Mouse (Mus musculus) hematopoietic stem cell, adult 5-6 weeks (primary cell): ENCODE results near the gene Mrps6. TPM values are rescaled to one million over a fixed set of nuclear protein-coding genes. Genes with fewer than 3 reads are reported as not detected.

ENCODE experiments used
- ATAC-seq, 2 experiments: fragments of 125-278 bp in 1 of 2; replicated peaks in 1 of 2; 2 replicates each; pipeline ENCODE4 v1.8.0; 2016 to 2017; ENCODE audit warnings: inconsistent platforms in 2 of 2, mild to moderate bottlenecking in 2 of 2, moderate number of reproducible peaks in 2 of 2, low read depth in 1 of 2, moderate TSS enrichment in 1 of 2; ENCODE audit not compliant: low FRiP score in 2 of 2, poor library complexity in 2 of 2, severe bottlenecking in 2 of 2, insufficient read depth in 1 of 2, low TSS enrichment in 1 of 2
- total RNA-seq: library from RNA; stranded (forward); fragments of 172-1452, 232-1000 nt; gene quantifications from 2 replicates; pipeline ENCODE4 v1.2.3, GENCODE M21; 2017

Gene Mrps6
- total RNA-seq, 1 experiment from 2014 or later: 24.9 TPM

DNA sequence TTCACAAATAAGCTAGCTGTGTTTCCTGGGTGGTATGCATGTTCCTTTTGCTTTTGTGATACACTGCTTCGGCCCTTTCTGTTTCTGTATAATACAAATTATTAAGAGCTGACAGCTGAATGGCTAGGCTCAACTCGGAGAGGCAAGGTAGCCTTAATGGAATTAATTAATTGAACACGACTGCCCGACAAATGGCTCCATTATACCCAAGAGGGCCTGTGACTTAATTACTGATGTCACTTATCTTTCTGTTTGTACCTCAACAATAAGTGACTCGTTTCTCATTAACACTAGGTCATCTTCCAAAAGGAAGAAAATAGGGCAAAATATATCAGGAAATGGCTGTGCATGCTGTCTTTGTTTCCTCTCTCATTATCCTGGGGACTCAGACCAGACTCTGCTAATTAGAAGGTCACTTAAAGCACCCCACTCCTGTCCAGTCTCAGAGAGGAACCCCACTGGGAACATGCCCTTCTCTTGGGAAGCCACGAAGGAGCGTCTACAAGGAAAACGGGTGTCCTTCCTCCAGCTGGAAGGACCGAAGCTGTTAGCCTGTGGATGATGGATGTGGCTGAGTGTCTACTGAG lies 84.4 kb downstream of the Mrps6 start:
- no peak for ATAC-seq

GRCm38 (mm10) chr16:92147631-92148366 lies 89.7 kb downstream of the Mrps6 start:
- ATAC-seq: no peak

DNA sequence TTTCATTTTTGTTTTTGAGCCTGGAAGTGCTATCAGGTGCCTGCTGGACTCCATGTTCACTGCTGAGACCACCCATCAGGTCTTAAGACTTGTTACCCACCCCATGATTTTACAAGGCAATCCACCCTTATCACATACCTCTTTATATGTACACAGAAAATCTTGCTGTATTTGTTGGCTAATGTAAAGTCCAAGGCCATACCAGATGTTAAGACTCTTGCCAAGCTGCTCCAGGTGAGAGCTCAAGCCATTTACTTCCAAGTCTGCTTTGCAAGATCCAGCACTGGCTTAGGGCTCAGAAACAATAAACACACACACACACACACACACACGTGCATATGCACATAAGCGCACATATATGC lies 90.3 kb downstream of the Mrps6 start:
- ATAC-seq: no peak

GRCm38 (mm10) chr16:92150975-92151374 lies 92.9 kb downstream of the Mrps6 start:
- ATAC-seq: no peak

DNA sequence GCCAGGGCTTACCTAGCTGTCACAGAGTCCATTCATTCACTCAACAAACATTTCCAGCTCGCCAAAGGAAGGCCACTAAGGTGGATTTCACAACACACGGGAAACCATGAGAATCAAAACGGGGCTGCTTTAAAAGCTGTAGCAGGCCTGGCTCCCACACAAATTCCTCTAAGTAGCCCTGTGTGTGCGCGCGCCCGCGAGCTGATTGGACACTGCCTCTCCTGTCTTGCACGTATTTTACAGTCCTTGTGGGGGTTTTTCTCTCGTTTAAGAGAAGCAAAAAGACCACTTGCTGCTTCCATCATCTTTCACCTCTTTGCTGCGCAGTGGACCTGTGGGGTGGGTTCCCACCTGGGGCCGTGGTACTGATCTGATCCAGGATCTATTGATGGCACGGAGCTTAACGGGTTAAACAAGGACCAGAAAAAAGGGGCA lies 100.0 kb downstream of the Mrps6 start:
- no peak for ATAC-seq

DNA sequence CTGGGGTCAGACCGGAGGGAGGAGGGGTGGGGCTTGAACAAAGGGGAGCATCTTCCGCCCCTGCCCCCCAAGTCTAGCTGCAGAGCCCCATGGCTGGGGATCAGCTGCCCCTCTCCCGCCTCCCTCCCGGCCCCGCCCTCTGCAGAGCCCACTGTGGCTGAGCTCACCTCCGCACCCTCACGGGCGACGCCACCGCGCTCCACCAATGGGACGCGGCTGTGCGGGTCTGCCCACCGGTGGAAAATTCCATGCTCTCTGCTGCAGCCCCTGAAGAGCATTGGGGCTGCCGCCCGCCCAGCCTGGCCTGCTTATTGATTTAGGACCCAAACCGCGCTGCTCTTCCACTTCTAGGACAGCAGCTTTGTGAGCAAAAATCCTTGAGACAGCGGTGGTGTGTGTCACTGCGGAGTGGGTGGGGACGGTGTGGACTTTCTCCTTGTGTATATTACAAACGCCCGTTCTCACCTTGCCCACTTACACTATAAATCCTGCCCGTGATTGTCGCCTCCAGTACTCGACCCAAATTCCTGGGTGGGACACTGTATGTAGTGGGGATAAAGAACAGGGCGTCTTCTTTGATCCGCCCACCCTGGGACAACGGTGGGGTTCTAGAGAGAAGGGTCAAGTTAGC lies 100.5 kb downstream of the Mrps6 start:
- ATAC-seq: peak; percentile 67 to 76

DNA sequence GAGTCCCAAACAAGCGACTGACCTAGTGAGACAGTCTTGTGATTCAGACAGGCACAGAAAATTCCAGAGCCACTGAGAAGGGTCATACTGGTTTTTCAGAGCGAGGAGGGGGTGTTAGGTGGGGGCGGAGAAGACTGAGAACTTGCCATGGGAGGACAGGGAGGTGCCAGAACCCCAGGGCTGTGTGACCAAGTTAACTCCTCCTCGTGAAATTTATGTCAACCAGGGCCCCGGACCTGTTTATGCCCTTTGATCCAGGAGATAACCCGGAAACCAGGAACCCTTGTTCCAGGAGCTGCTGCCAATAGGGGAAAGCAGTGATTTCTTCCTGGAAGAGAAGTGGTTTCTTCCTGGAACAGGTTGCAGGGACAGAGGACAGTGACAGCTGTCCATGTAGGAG lies 101.0 kb downstream of the Mrps6 start:
- ATAC-seq: no peak

Other genes with a start within 250 kb of the Mrps6 start
- gene Gm49711, start within 50 bp of the Mrps6 start, total RNA-seq: not detected in 2 replicates
- gene Slc5a3, start 52 bp downstream of the Mrps6 start, total RNA-seq: 8.3 and 9.2 TPM in 2 replicates
- not detected in 2 replicates for gene Kcne2, start 234.1 kb downstream of the Mrps6 start, total RNA-seq
- gene Smim11, start 243.0 kb downstream of the Mrps6 start, total RNA-seq: 95.7 and 170 TPM in 2 replicates